Mouse (Mus musculus) kidney, postnatal 0 days (tissue): ENCODE measurements around the gene Slc35b3. TPM values are rescaled to one million over a fixed set of nuclear protein-coding genes. Genes with fewer than 3 reads are reported as not detected.
A peak's percentile ranks its signal among the peaks of the same experiment; 100 is the strongest.

Experiments used
- ATAC-seq: fragments of 200-750 bp; cut with Nextera tagmentation; replicated peaks from 2 replicates; pipeline ENCODE4 v1.8.0; 2017; ENCODE audit warnings: low read depth, moderate number of reproducible peaks, moderate TSS enrichment, moderate library complexity; ENCODE audit not compliant: low FRiP score
- DNase-seq: peaks from one replicate; pipeline ENCODE4 v3.0.0-alpha.2; 2016; ENCODE audit warnings: low spot score
- H3K27ac ChIP-seq: fragments of 300-500 bp; sonication (generic); 2 replicates; pipeline ENCODE4 v1.5.1; 2014; ENCODE audit warnings: mild to moderate bottlenecking
- H3K27me3 ChIP-seq: fragments of 300-500 bp; sonication (generic); 2 replicates; pipeline ENCODE4 v1.6.1; 2014; ENCODE audit warnings: low read length, mixed read lengths; ENCODE audit not compliant: insufficient read depth
- H3K36me3 ChIP-seq: fragments of 300-500 bp; sonication (generic); 2 replicates; pipeline ENCODE4 v1.6.1; 2014; ENCODE audit warnings: low read length, mixed read lengths; ENCODE audit not compliant: insufficient read depth
- H3K4me1 ChIP-seq: fragments of 300-500 bp; sonication (generic); replicated peaks from 2 replicates; pipeline ENCODE4 v1.6.1; 2014; ENCODE audit warnings: antibody characterized with exemption, low read length, mixed read lengths; ENCODE audit not compliant: insufficient read depth
- H3K4me2 ChIP-seq: fragments of 300-500 bp; sonication (generic); 2 replicates; pipeline ENCODE4 v1.6.1; 2014; ENCODE audit warnings: mild to moderate bottlenecking, low read length, moderate library complexity, mixed read lengths
- H3K4me3 ChIP-seq: fragments of 300-500 bp; sonication (generic); replicated peaks from 2 replicates; pipeline ENCODE4 v1.5.1; 2014; ENCODE audit warnings: low read depth, low read length
- H3K9ac ChIP-seq: fragments of 300-500 bp; sonication (generic); 2 replicates; pipeline ENCODE4 v1.6.1; 2014; ENCODE audit warnings: low read depth, low read length
- H3K9me3 ChIP-seq: fragments of 300-500 bp; sonication (generic); replicated peaks from 2 replicates; pipeline ENCODE4 v1.6.1; 2016; ENCODE audit warnings: low read length, inconsistent platforms, mixed read lengths
- CTCF ChIP-seq: IDR thresholded peaks from 2 replicates; pipeline ENCODE4 v1.5.1; 2016; ENCODE audit warnings: antibody characterized with exemption, low read depth, mild to moderate bottlenecking, moderate library complexity
- WGBS: fragments of 180-500 bp; shearing (Covaris S2); extraction: QIAGEN DNeasy Blood & Tissue Kit; methylation state at CpG from one replicate; pipeline ENCODE4 v1.1.7; 2014; 5-methylcytosine and 5-hydroxymethylcytosine counted together
- polyA plus RNA-seq: library from polyadenylated mRNA; unstranded; fragments of >200 nt; fragmentation: Nextera tagmentation; extraction: Ambion mirVana; gene quantifications from 2 replicates; pipeline ENCODE4 v1.2.1, GENCODE M21; 2015

Gene Slc35b3
- polyA plus RNA-seq, 1 experiment from 2014 or later, result 49.4 TPM

DNA sequence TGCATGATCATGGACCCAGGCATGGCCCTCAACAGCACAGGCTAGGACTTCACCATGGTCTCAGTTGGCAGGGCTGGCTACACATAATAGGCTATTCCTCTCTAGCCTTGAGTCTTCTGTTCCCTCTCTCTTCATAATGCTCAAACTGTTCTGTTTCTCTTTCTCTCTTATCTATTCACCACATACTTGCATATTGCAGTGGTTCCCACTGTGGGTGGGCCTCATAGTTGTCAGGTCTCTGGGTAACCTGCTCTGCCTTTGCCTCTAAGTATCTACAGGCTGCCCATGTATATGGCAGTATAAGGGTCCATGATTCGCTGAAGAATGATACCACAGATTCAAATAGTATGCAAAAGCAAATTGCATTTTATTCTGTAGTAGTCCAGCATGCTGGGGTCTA is 6.8 kb upstream of the Slc35b3 start:
- H3K9me3 ChIP-seq, result no peaks in the 10 kb centered on the region
- 86% methylated on average over 1 of the region's 1 CpGs for WGBS
- DNase-seq (no peak), ATAC-seq (no peak)
- no peak overlapping the region for H3K4me3 ChIP-seq
- no peaks in the 10 kb centered on the region for H3K36me3 ChIP-seq
- no peak overlapping the region for H3K27ac ChIP-seq
- TF ChIP-seq CTCF, result no peak
- no peaks in the 10 kb centered on the region for H3K27me3 ChIP-seq
- no peak overlapping the region for H3K4me2 ChIP-seq
- no peak overlapping the region for H3K9ac ChIP-seq
- no peaks in the 10 kb centered on the region for H3K4me1 ChIP-seq

DNA sequence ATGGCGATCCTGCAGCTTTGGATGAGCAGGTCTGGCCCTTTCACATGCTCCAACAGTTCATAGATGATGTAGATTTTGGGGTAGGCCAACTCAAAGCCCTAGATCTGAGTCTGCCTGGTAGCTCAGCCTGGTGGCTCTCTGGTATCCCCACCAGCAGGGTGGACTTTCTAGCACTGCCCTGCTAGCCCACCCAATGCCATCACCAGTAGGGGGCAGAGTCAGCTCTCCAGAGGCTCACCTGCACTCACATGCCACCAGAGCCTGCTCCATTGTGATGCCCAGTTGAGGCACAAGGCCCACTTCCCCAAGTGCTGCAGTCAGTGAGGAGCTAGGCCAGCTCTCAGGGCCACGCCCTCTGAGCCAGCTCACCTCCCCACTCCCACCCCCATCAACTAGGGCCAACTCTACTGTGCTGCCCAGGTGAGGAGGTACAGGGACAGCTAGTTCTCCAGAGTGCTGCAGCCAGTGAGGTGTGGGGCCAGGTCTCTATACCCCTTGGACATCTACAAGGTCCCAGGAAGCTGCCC is 6.3 kb upstream of the Slc35b3 start:
- DNase-seq (no peak), ATAC-seq (no peak)
- WGBS, result 76% methylated on average over 2 of the region's 2 CpGs
- no peaks in the 10 kb centered on the region for H3K9me3 ChIP-seq
- no peaks in the 10 kb centered on the region for H3K27me3 ChIP-seq
- H3K36me3 ChIP-seq, result no peaks in the 10 kb centered on the region
- H3K4me1 ChIP-seq, result no peaks in the 10 kb centered on the region
- H3K4me3 ChIP-seq, result no peak overlapping the region
- no peak overlapping the region for H3K4me2 ChIP-seq
- H3K27ac ChIP-seq, result no peak overlapping the region
- TF ChIP-seq CTCF, result no peak
- H3K9ac ChIP-seq, result no peak overlapping the region

- H3K36me3 ChIP-seq, result no peaks in the 10 kb centered on the region
- WGBS, result 56% methylated on average over 2 of the region's 2 CpGs
- H3K4me2 ChIP-seq, result no peak overlapping the region
- H3K9ac ChIP-seq, result no peak overlapping the region
- H3K9me3 ChIP-seq, result no peaks in the 10 kb centered on the region
- 0 out of 2 replicates have a peak, but pooled peaks cover 8% of the 10 kb centered on the region for H3K4me1 ChIP-seq
- no peaks in the 10 kb centered on the region for H3K27me3 ChIP-seq
- DNase-seq (no peak), ATAC-seq (no peak)
- no peak overlapping the region for H3K4me3 ChIP-seq
- H3K27ac ChIP-seq, result no peak overlapping the region
- no peak for TF ChIP-seq CTCF
These were observed 2.1 kb upstream of the Slc35b3 start for GRCm38 (mm10) chr13:38962771-38963170.

DNA sequence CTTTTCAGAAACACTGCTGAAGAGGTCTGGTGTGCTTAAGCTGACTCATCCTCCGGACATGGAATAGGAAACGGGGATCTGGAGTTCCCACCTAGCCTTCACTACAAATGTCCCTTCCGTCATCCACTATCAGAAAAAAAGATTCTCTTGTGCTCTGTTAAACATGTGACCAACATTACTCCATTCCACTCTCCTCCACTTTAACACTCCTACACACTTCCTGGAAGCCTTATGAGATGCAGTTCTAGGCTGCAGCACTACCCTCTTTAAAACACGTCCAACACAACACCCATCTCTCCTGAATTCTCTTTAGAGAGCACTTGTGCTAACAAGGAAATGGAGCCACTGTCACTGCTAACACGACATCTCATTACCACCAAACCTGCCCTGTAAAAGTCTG is 2.6 kb downstream of the Slc35b3 start:
- 55% methylated on average over 5 of the region's 5 CpGs for WGBS
- H3K27ac ChIP-seq, result no peak overlapping the region
- H3K4me1 ChIP-seq, result 0 out of 2 replicates have a peak, but pooled peaks cover 8% of the 10 kb centered on the region

DNA sequence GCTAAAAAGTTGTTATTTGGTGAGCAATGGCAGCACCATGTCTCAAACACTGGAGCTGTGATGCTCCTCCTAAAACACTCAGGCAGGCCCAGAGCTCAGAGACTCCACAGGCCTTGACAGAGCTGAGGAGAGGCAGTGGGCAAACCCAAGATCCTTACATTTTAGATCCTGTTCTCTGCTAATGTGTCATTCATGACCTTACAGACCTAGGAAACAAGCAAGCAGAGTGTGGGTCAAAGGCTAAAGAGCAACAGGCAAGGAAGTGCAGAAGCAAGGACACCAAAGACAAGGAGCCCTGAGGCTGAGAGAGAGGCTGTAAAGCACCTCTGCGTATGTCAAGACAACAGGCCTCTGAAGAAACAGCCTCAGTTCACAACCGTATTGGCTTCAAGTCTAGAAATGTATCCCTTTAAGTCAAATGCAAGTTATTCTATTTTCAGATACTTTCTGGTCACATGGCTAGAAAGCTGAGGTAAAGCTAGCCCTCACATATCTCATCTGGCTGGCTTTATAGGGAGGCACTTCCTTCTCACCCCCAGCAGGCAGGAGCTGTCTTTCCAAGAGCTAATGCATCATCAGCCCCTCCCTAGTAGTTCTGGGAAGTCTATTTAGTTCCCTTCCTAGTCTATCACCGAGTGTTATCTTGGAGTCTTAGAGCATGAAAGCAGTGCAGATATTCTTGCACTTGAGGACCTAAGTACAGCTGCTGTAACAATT is 14.2 kb downstream of the Slc35b3 start:
- TF ChIP-seq CTCF, result no peak
- Histone ChIP-seq H3K4me3 (no peak overlapping the region), H3K27ac (0 out of 2 replicates have a peak overlapping the region, but pooled peaks have one; percentile 13), H3K27me3 (no peaks in the 10 kb centered on the region), H3K36me3 (peaks cover 22% of the 10 kb centered on the region; the same call in 1 of the 2 replicates), H3K9ac (no peak overlapping the region), H3K9me3 (no peaks in the 10 kb centered on the region), H3K4me2 (no peak overlapping the region), H3K4me1 (no peaks in the 10 kb centered on the region)
- 65% methylated on average over 3 of the region's 3 CpGs for WGBS
- DNase-seq (no peak), ATAC-seq (no peak)

More for the DNA sequence above, 2.6 kb downstream of the Slc35b3 start:
- no peak overlapping the region for H3K4me3 ChIP-seq
- ATAC-seq, result no peak
- peaks cover 20% of the 10 kb centered on the region; the same call in 1 of the 2 replicates for H3K36me3 ChIP-seq
- DNase-seq, result peak; percentile 9
- no peaks in the 10 kb centered on the region for H3K9me3 ChIP-seq
- TF ChIP-seq CTCF, result no peak
- H3K9ac ChIP-seq, result no peak overlapping the region
- peak overlapping the region; percentile 8; the same call in 1 of the 2 replicates for H3K4me2 ChIP-seq
- no peaks in the 10 kb centered on the region for H3K27me3 ChIP-seq

DNA sequence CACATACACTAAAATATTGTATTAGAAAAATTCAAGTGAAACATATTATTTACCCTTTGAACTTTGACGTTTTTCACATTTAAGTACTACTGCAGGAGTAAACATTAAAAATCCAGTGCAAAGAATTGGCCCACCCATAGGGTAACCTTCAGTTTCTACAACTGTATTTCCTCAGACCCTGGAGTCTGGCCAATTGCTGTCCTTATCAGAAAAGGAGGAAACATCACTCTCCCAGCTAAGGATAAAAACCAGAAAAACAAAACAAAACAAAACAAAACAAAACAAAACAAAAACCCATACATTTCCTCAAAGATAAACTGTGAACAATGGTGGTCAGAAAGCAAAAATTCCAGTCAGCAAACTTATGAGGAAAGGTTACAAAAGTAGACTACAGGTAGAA is 14.9 kb downstream of the Slc35b3 start:
- Histone ChIP-seq H3K4me1 (no peaks in the 10 kb centered on the region), H3K27me3 (no peaks in the 10 kb centered on the region), H3K4me2 (no peak overlapping the region), H3K9ac (no peak overlapping the region), H3K9me3 (no peaks in the 10 kb centered on the region), H3K36me3 (peaks cover 25% of the 10 kb centered on the region; the same call in 1 of the 2 replicates), H3K4me3 (no peak overlapping the region), H3K27ac (0 out of 2 replicates have a peak overlapping the region, but pooled peaks have one; percentile 13)
- peak; percentile 11 for DNase-seq
- 63% methylated on average over 1 of the region's 1 CpGs for WGBS
- no peak for ATAC-seq
- TF ChIP-seq CTCF, result no peak
